Mouse (Mus musculus): Measurements from ENCODE around the gene Dennd1a.

DNA sequence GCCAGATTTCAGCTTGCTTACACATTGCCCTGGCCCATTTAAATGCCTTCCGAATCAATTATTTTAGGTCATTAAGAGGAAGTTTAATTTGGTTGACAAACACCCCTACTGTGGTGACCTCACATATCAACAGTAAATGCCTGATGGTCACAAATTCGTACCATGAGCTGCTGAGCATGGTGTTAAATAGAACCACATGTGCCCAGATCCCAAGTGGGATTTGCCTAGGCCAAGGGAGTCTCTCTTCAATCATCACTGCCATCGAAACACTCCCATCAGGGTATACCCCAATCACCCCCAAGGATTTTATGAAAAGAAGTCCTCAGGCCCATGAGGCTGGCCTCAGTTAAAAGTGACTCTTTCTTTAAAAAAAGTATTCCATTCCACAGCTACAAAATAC lies 313.0 kb downstream of the Dennd1a start:
- TF ChIP-seq CTCF (IDR thresholded peaks at IDR 0.05; ENCODE audit: control insufficient read depth, insufficient read depth, insufficient read length) (no peak), MYOG (IDR thresholded peaks at IDR 0.05; ENCODE audit: control insufficient read depth, extremely low read depth, insufficient read length) (no peak), USF1 (IDR thresholded peaks at IDR 0.05; ENCODE audit: low read depth) (no peak), MYOD1 (IDR thresholded peaks at IDR 0.05; ENCODE audit: control insufficient read depth, insufficient read length, low read depth) (no peak), CEBPB (IDR thresholded peaks at IDR 0.05; ENCODE audit: low read depth) (no peak), MAX (IDR thresholded peaks at IDR 0.05) (no peak)

Data from C2C12 (cell line).